Mouse (Mus musculus): ENCODE data around the gene Zyx. TPM values are rescaled to one million over a fixed set of nuclear protein-coding genes. Genes with fewer than 3 reads are reported as not detected.

Gene Zyx
- 10 to 100 TPM; 59.4 to 60.1 TPM for total RNA-seq (2021)
- long read RNA-seq, experiment 1, transcript Zyx-207 (10 exons, 2,605 nt), result major isoform, 5 of 32 reads
- long read RNA-seq, experiment 1, partial matches to known transcripts, result 22 of 32 reads
- long read RNA-seq, experiment 1, other reads (novel, unspliced or antisense), result 2 of 32 reads
- long read RNA-seq, experiment 2, transcript Zyx-207 (10 exons, 2,605 nt), result major isoform, 15 of 49 reads
- long read RNA-seq, experiment 2, partial matches to known transcripts, result 26 of 49 reads
- long read RNA-seq, experiment 2, other reads (novel, unspliced or antisense), result 5 of 49 reads

DNA sequence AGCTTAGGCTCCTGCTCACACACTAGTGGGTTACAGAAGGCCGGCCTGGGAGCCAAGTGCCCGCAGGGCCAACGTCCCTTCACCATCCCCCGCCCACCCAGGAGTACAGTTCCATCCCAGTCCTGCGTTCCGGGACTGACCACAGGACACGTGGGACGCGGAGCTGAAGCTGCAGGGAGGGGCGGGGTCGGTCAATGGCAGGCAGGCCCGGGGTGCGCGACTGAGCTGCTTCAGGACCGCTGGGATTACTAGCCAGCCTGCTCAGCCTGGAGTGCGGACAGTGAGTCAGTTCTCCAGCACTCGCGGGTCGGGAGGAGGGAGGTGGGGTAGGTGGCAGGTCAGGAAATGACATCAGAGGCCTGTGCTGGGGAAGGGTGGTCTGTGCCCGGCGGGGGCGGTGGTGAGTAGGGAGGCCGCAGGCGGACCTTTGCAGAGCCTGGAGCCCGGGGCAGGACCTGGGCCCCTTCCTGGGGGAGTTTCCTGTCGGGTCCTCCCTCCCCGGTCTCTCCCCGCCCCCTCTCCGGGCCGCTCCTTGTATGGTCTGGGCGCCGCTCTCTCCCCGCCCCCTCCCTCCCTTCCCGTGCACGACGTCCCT lies at the start of gene Zyx:
Zyx (plus strand) TSS at position 205 of the 595 bp plus-strand sequence.
- DNase-seq (ENCODE audit: low spot score in 2 of 2), result peak; percentile 83

DNA sequence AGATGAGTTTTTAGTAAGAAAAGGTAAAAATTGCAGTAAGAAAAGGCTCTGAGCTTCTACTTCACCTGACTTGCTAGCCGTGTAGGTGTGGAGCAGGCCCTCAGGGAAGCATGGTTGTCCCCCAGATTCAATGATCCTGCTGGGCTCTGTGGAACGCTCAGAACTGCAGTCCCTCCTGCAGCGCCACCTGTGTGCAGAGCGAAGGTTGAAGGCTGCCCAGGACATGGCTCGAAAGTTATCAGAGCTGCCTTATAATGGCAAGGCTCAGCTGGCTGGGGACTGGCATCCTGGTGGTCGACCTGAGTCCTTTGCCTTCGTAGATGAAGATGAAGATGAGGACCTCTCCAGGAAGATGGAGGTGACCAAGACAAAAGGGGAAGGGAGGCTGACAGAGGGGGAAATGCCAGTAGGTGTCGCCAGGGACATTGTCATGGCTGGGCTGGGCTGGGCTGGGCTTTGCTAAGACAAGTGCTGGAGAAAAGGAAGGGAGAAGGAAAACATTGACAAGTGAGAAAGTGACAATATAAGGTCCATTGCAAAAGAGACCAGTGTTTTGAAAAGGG lies 39.5 kb upstream of the Zyx start:
- DNase-seq (ENCODE audit: low spot score in 2 of 2), result no peak

DNA sequence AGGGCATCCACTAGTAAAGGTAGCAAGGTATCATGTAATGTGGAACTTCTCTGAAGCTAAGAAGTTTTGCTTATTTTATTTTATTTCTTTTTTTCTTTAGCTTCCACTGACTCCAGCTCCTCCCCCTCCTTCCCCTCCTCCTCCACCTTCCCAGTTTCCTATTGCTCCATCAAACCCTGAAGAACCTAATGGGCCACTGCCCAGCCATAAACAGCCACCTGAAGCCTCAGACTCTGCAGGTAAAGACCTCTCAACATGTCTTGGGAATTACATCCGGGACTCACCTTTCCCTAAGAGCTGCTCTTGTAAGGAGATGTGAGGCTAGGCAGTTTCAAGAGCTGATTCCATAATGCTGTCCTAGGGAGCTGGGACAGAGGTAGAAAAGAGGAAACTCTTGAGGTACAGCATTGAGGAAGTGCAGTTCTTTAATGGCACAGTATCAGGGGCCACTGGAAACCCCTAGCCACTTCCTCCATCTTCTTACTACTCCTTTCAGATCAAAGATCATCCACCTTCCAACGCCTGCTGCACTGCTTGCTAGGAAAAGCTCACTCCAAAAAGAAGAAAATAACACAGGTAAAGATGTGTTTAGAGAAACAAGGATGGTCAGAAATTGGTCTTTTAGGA lies 38.9 kb upstream of the Zyx start:
- no peak for DNase-seq (ENCODE audit: low spot score in 2 of 2)

DNA sequence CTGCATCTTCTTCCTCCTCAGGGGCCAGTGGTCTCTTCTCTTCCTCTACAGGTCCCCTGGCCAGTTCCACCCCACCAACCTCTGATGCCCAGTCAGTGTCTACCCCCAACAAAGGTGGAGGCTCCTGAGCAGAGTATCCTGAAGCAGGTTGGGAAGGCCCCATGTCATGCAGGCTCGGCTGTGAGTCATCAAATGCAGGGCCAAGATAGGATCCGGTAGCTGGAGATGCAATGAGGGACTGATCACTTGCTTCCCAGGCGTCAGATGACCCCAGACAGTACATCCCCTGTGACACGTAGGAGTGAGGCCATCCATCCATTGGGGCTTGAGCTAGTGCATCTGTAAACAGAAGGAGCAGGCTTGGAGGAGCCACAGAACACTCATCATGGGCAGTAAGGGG lies 31.1 kb upstream of the Zyx start:
- DNase-seq (ENCODE audit: low spot score in 2 of 2), result no peak

DNA sequence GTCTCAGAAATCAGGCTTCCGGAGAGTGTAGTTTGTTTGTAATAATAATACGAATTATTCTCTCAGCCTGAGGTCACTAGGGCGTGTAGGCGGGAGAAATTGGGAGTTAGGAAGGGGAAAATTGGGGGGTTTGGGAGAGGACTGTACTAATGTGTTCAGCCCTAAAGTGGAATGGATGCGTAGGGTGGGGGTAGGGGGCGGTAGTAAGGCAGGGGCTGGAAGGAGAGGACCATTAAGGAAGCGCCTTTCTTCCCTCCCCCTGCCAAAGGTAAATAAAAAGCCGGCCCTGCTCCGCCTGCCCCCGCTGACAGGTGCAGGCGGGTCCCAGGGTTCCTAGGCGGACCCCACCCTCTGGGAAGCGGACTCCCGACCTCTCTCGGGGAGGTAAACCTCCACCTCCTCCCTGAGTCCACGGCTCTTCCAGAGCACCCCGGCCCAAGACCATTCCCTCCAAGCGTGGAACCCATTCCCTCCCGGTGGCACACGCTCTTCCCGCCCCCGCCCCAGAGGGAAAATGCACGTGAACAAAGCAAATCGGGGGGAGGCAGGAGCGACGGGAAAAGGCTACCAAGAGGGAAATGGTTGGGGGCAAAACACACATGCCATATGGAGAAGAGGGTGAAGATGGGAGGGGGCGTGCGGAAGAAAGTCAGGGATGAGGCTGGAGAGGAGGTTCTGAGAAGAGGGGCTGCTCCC lies 25.9 kb upstream of the Zyx start:
- DNase-seq (ENCODE audit: low spot score in 2 of 2), result no peak

DNA sequence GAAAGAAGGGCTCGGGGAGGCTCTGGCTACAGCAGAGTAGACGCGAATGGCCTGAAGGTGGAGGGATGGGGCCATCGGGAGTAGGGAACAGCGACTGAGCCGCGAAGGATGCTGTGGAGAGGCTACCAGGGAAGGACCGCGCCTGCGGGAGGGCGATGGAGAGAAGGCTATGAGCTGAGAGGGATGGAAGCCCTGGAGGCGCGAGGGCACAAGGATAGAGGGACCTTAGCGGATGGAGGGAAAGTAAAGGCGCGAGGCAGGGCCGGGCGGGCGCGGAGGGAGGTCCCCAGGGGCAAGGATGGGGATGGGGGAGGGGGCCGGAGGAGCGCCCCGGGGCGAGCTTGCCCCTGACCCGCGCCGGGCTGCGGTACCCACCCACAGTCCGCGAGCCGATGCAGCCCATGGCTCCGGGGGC lies 25.4 kb upstream of the Zyx start:
- peak in 1 of 2 experiments; percentile 42 for DNase-seq (ENCODE audit: low spot score in 2 of 2)

DNA sequence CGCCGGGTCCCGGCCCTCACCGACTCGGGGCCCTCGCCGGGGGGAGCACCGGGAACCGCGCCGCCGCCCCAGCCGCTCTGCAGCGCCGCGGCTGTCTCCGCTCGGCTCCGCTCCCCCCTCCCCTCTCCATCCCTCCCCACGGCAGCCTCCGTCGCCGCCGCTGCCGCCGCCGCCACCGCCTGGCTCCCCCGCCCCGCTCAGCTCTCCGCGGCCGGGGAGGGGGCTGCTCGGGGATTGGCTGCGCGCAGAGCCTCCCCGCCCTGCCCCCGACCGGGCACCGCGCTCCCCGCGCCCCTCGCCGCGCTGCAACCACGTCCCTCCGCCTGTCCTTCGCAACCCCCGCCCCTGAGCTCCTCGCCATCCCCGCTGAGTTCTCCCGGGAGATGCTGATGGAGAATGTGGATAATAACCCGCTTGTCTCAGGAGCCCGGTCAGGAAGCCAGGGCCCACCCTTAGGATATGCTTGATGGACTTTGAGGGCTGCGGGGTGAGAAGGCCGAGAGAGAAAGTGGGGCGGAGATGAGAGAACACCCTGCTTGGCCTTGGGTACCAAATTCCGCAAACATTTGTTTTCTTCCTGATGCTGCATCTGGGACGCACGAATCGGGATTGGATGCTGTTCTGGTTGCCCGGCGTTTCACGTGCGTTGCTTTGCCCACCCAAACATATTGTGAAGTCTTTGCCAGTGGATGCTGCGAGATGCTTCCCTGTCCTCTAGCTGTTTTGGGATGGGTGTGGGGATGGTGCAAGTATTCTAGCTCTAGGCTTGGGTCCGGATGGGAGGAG lies 24.8 kb upstream of the Zyx start, which contains the start of gene Fam131b:
Fam131b (minus strand) TSS at position 162 of the 786 bp plus-strand sequence.
- DNase-seq (ENCODE audit: low spot score in 2 of 2), result peak; percentile 62 to 75

DNA sequence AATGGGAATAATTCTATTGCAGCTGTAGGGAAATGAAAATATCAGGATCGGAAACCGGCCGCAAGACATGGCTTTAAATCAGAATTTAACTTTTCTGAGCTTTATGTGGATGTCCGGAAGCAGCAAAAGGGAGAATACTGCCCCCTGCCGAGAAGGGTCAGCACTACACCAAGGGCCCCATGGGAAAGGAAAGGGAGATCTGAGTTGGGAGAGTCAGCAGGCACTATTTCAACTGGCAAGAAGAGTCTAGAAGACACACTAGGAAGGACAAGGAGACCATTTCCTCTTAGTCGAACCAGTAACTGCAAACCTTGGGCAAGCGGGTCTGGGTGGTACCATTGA lies 24.2 kb upstream of the Zyx start:
- peak; percentile 82 to 84 for DNase-seq (ENCODE audit: low spot score in 2 of 2)

DNA sequence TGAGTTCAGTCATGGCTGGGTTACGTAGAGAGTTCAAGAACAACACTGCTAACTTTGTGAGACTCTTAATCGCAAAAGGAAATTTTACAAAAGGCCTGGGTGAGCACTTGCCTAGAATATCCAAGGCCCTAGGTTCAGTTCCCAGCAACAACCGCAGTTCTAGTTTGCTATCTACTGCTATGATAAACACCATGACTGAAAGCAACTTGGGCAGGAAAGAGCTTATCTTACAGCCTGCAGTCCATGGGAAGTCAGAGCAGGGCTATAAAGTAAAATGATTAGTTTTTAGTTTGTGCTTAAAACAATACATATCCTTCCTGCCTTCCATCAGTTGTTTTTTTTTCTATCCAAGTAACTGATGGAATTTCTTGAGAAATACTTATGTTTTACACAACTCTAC lies 22.9 kb upstream of the Zyx start:
- DNase-seq (ENCODE audit: low spot score in 2 of 2), result no peak

DNA sequence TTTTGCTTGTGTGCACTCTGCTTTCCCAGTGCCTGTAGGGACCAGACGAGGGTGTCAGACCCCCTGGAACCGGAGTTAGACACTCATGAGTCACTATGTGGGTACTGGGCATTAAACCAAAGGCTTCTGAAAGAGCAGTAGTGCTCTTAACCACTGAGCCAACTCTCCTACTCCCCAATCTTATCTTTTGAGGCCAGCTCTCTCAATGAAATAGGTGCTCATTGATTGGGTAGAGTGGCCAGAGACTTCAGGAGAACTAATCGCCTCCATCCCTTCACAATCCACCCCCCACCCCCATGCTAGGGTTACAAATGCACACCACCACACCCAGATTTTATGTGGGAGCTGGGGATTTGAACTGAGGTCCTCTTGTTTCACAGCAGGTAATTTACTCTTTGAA lies 20.7 kb upstream of the Zyx start:
- DNase-seq (ENCODE audit: low spot score in 2 of 2), result no peak

DNA sequence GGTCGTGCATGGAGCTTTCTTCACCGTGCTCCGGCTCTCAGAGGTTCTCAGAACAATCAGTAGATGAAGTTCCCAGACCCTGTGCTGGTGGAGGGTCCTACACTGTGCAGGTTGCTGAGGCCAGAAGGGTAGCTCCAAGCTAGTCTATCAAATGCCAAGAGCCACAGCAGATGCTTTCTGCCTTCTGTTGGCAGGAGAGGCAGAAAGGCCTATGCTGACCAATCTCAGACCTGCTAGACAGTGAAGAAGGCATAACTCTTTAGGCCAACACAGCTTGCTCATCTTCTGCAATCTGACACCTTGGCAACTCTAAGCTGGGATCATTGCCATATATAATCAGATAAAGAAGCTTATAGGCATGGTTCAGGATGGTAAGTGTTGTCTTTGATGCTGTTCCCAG lies 19.2 kb upstream of the Zyx start:
- DNase-seq (ENCODE audit: low spot score in 2 of 2), result no peak

DNA sequence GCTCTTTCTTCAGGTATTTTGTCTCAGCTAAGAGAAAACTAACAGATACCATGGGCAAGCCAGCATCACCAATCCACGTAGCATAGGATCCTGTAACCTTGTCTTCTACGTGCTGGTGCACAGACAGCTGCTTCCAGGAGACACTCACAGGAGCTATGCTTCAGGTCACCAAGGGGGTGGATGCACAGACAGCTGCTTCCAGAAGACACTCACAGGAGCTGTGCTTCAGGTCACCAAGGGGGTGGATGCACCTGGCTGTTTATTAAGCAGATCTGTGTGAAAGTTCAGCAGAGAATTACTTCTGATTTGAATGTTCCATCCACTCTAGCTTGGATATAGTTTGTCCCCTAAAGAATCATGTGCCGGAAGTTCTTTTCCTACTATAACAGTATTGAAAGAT lies 18.5 kb upstream of the Zyx start:
- DNase-seq (ENCODE audit: low spot score in 2 of 2), result no peak

DNA sequence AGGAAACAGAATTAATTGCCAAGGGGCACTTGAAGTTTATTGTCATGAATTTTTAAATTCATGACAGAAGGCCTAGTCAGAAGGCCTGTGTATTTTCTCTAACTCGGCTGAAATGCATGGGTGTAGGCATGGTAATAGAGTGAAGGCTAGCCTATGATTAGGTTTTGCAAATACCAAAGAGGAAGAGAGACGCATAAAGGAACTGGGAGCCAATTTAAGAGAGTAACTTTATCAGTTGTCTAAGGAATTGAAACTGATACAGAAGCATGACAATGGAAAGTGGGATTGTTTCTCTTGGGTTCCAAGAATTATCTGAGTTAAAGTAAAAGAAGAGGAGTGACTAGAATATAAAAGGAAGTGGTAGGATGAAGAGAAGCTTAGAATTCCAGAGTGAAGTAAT lies 10.2 kb upstream of the Zyx start:
- DNase-seq (ENCODE audit: low spot score in 2 of 2), result no peak

DNA sequence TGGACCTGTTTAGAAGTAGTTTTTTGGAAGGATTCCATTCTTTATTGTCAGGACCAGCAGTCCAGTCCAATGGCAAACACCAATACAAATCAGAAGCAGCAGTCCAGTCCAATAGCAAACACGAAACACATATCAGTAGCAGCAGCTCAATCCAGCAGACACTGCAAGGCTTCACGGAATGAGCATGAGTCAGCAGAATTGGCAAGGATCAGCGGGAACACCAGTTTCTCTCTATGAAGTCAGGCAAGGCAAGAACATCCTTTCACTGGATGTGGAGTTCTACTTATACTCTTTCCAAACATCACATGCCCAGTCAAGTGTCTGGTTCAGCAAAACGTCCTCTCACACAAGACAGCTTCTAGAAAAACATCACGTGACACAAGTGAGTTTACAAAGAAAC lies 9.4 kb upstream of the Zyx start:
- DNase-seq (ENCODE audit: low spot score in 2 of 2), result no peak

DNA sequence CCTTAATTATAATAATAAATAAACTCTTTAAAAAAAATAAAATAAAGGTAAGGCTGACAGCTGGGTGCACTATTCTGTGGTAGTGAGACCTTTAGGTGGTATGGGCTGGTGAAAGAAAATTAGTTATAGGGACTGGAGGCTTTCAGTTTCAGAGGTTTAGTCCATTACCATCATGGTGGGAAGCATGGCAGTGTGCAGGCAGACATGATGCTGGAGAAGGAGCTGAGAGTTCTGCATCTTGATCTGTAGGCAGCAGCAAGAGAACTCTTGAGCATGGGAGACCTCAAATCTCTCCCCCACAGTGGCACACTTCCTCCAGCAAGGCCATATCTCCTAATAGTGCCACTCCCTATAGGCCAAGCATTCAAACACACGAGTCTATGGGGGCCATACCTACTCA lies 7.3 kb upstream of the Zyx start:
- DNase-seq (ENCODE audit: low spot score in 2 of 2), result no peak

DNA sequence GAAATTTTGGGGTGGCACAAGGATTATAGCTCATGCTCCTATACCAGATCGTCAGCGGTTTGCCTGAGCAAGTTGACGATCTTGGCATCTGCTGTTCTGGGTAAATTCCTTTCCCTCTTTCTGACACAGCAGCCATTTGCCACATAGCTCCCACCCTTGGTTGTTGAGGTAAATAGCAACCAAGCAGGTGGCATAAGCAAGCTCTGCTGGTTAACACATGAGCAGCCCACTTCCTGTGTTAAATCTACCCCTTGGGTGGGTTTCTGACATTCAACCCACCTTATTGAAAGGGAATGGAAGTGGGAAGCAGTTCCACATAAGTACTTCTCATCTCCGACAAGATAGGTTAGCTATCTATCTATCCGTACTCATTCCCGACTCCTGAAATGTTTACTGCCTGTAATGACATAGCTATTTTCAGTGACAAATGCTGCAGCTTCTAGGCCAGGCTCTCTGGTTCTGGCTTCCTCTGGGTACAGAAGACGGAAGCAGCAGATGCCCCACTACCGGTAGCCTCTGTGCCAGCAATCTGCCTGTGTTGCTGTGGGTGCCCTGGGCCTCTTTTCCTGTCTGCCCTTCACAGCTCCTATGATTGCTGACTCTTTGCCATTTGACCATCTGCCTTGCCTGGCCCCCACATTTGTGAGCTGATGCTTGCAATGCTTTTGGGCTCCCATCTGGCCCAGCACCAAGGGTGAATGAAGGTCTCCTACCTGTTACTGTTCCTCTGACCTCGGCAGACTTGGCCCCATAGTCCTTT lies 5.9 kb upstream of the Zyx start:
- DNase-seq (ENCODE audit: low spot score in 2 of 2), result peak in 1 of 2 experiments; percentile 67

DNA sequence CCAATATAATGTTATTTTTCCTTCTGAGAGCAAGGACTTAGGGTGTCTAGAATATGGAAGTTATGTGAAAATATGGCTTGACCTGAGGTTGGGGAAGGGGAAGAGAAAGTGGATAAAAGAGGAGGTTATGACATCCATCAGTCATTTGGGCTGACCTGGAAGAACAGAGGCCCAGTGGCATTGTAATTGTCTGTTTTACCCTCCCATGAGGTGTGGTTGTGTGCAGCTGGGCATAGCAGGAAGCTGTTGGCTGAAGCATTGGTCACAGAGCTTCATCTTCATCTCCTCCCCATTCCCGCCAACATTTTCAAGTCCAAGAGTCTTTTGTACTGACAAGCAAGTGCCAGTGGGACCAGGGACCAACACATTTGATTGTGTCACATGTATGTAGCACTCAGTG lies 5.2 kb upstream of the Zyx start:
- no peak for DNase-seq (ENCODE audit: low spot score in 2 of 2)

DNA sequence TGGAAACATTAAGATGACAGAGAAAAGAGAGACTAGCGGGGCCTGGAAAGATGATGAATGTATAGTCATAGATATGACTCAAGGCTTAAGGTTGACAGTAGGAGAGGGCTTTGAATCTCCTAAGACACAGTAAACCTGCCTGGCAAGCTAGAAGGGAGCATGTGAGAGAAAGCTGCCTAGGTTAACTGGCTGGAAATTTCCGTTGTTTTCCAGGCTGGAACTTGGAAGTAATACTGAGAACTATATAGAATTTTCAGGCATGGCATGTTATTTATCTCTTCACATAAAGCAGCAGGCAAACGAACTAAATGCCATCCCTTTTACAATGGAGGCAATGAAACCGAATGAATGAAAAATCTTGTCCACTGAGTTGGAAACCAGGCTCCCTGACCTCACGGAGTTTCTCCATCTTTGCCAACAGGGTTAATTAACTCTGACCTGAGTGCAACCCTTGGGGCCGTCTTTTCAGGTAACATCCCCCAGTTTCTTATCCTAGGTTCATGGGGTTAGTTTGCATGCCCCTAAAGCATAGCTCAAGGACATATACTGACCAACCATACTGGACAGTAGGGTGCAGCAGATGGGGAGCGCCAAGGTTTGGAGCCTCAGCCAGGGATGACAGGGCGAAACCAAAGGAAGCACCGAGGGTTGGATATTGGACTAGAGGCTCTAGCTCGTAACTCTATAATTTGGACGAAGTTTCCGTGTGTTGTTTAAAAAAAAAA lies 987 bp upstream of the Zyx start:
- no peak for DNase-seq (ENCODE audit: low spot score in 2 of 2)

DNA sequence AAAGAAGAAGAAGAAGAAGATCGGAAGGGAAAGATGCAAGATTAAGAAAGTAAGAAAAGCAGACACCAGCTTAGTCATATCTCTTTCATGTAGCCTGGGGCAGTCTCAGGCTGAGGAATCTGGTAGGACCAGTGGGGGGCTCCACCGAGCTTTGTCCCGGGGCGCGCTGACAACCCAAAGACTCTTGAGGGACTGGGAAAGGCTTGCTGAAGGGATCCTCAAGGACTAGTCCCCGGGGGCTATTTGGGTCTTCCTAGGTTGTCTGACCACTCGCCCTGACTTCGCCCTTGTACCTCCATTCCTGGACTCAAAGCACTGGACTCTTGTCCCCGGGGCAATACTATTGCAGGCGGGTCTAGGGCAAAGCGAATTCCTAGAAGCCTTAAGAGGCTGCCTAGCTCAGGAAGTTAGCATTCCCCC lies 414 bp upstream of the Zyx start:
- peak; percentile 58 to 63 for DNase-seq (ENCODE audit: low spot score in 2 of 2)
